Mouse (Mus musculus) spleen, postnatal 14 days (tissue): Measurements from ENCODE around the gene Ccm2.

Experiments
- DNase-seq, 2 experiments: peaks; one replicate each; pipeline ENCODE4 v3.0.0; 2021 to 2022; ENCODE audit warnings: low spot score in 2 of 2

Ccm2 gene

DNA sequence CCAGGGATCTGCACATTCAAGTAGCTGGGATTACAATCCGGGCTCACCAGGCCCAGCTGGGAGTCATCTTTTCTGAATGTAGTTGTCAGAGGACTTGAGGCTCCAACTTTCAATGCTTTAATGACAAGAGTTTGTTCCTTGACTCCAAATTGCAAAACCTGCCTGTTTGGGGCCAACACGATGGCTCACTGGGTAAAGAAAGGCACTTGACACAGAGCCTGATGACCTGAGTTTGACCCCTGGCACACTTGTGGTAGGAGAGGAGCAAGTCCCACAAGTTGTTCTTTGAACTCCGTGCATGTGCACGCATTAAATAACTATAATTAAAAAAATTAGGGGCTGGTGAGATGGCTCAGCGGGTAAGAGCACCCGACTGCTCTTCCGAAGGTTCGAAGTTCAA, 16.7 kb upstream of the Ccm2 start:
- no peak for DNase-seq

DNA sequence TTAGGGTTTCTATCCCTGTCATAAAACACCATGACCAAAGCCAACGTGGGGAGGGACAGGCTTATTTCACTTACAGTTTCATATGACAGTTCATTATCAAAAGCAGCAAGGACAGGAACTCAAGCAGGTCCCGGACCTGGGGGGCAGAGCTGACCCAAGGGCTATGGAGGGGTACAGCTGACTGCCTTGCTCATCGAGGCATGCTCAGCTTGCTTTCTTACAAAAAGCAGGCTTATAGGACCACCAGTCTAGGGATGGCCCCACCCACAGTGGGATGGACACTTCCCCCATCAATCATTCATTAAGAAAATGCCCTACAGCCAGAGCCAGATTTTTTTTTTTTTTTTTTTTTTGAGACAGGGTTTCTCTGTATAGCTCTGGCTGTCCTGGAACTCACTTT, 15.9 kb upstream of the Ccm2 start:
- DNase-seq = no peak

DNA sequence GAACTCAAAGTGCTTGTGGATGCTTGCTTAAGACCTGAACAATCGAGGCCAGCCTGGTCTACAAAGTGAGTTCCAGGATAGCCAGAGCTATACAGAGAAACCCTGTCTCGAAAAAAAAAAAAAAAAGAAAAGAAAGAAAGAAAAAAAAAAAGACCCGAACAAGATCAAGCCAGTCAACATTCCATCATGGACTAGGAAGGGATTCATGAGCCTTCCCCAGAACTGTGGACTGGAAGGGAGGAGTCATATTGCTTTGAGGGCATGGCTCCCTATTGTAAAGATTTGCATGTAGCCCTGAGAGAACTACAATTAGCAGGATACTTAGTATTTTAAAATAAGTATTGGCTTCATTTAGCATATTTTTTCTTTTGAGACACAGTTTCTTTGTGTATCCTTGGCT, 2.0 kb upstream of the Ccm2 start:
- no peak for DNase-seq

DNA sequence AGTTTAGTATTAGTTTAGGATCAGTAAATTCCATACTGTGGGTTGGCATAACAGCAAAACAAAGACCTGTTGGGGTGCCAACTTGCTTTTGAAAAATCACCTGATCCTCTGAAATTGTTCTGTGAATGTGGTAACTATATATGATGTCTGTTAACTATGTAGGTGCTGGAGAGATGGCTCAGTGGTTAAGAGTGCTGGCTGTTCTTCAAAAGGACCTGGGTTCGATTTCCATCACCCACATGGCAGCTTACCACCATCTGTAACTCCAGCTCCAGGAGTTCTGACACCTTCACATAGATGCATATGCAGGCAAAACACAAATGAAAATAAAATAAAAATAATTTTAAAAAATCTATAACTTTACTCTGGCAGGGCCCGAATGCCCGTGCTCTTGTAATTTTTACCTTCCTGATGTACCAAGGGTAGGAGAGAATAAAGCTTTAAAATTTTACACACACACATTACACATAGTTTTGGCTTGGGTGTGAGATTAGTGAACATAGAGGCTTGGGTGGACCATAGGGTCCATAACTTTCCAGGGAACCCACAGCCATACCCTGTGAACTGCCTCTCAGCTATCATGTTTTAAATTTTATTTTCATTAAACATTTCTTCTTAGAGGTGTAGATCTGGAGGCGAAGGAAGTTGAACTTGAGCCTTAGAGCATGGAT, 1.4 kb upstream of the Ccm2 start:
- no peak for DNase-seq

DNA sequence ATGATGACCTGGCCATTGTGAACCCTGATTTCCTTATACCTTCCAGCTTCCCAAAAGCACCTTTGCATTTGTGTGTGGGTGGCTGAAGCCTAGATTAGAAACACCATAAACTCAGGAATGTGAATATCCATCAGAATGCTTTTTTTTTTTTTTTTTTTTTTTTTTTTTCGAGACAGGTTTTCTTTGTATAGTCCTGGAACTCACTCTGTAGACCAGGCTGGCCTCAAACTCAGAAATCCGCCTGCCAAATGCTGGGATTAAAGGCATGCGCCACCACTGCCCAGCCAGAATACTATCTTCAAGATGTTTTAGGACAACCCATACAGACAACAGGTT, 862 bp upstream of the Ccm2 start:
- DNase-seq = no peak

DNA sequence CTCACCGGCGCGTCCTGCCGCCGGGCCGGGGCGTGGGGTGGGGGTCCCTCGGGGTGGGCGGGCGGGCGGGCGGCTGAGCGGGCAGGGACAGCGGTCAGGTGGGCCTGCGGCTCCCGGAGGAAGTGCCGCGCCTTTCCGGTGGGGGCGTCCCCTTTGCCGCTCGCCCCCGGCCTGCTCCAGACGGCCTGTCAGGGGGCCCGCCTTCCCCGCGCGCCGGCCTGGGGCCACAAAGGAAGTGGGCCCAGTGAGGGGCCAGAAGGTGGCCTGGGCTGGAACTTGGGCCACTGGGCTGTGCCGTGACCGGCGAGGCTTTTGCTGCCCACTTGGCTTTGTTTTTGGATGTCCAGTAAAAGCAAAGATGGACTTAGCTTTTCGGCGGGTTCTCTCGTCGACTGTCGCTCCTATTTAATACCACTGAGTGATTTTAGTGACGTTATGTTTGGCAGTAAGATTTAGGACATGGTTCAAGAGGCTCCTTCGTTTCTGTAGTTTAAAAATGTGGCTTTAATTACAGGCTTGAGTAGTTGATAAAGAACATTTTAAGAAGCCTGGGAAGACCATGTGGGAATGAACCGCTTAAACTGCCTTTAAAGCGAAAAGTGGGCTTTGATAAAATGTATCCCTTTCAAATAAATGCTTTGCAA, 472 bp downstream of the Ccm2 start:
- peak; percentile 65 to 69 for DNase-seq

DNA sequence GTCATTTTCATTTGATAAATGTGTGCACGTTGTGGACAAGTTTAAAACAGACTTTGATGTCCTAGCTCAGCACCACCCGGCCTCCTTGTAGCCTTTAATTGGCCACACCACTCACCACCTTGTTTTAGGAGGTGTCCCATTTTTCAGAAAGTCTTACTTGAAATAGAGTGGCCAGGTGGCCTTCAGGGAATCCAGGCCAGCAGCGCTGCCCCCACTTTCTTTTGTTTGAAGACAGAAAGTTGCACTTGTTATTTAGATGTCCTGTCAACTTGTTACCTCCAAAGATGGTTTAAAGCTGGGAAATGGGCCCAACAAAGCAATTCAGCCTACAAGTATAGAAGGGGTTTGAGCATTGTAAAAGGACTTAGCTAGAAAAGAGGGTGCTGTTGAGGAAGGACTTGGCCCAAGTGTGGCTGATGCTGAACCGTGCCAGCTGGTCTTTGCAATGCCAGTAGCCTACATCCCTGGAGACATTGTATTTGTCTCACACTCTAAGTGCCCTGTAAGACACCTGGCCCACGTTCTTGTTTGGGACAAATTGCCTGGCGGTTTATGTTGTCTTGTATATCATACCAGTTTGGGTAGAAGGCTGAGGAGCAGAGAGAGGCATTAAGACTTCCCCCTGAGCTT, 1.1 kb downstream of the Ccm2 start:
- no peak for DNase-seq

DNA sequence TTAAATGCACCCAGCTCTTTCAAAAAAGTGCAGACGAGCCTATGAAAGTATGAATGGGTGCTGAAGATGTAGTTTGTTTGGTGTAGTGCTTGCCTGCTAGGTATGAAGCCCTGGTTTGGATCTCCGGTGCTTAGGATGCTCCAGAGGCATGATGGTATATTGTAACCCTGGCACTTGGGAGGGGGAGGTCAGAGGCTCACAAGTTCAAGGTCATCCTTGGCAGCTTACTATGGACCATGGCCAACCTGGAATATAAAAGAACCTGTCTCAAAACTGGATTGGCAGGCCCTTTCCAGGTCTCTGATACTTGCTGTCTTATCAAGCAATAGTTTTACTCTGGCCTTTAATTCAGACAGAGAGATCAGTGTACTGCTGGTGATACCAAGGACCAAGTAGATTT, 3.1 kb downstream of the Ccm2 start:
- DNase-seq = no peak

DNA sequence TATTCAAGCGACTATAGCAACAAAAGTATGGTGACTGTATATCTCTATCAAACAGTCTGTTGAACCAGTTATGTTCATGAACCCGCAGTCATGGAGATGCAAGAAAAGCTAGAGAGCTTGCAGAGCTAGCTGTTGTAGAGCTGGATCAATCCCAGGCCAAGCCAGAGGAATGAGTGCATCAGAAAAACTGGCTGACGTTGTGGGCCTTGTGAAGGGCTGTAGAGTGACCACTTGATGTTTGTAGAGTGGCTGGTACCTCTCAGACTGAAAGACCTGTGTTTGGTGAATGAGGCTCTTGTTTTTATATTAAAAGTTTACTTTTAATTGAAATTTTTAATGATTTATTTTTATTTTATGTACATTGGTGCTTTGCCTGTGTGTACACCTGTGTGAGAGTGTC, 3.5 kb downstream of the Ccm2 start:
- DNase-seq = no peak

DNA sequence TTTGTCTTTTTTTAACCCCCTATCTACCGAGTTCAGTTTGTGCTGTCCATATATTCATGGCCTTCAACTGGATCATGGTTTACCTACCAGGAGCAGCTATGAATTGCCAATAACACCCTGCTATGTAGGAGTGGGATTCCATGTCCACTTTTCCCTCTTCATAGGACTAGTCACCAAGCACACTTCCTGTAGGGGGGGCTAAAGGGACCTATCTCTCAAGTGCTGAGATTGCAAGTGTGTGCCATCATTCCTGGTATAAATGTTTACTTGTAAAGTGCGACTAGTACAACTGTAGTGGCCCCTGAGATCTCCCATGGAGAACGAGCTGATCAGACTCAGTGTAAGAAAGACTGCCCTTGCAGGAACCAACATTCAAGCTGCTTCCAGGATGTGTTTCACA, 11.5 kb downstream of the Ccm2 start:
- DNase-seq = no peak

DNA sequence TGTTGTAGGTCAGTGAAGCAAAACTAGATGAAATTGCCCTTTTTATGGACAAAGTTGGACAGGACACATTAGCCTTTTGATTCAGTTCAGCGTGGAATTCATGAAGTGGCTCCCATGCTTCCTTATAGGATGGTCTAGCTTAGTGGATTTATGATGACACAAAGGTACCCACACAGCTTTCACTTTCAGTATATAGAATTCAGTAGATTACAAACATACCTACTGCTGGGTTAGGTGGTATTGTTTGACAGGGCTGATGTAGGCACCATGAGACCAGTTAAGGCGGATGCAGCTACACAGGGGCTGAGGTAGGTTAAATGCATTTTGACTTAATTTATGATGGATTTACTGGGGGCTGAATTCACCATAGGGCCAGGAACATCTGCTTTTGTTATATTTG, 13.3 kb downstream of the Ccm2 start:
- DNase-seq = no peak

DNA sequence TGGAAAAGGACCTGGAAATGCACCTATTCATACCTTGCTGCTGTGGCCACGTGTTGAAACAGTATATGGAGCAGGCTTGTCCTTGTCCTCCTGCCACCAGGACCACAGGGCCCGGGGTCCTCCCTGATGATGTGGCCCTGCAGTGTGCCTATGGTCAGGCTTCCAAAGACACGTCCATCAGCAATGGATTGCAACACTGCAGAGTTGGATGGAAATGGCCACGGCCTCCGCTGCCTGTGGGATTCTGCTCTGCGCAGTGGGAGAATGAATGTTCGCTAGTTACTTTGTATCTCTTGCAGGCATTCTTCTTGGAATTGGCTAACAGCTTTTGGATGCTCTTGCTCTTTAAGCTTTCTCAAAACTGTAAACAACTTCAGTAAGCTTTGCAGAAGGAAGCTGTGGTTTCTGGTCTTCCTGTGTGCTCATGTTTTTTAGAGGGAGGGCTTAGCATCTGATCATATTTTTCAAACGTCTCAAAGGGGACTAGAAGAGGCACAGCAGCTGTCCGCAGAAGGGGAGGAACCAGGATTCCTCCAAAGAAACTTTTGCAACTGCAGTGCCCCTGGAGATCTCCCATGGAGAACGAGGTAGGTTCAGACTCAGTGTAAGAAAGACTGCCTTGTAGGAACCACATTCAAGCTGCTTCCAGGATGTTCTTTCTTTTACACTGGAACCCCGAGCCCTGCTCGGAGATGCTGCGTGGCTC, 14.1 kb downstream of the Ccm2 start:
- DNase-seq = no peak

DNA sequence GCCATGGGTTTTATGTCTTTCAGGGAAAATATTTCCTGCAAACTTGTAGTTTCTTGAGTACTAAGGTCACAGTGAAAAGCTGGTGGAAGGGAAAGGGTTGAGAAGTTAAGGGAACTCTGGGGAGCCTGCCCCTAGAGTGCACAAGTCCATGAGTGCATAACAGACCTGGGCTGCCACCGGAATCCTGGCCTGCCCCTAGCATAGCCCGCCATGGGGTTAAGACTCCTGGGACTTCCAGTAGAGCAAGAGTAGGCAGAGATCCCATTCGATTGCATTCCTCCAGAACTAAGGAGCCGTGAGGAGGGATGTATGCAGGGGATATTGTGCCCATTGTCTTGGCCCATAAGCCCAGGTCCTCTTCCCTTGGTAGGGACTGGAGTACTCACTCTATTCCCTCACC, 14.8 kb downstream of the Ccm2 start:
- no peak for DNase-seq

DNA sequence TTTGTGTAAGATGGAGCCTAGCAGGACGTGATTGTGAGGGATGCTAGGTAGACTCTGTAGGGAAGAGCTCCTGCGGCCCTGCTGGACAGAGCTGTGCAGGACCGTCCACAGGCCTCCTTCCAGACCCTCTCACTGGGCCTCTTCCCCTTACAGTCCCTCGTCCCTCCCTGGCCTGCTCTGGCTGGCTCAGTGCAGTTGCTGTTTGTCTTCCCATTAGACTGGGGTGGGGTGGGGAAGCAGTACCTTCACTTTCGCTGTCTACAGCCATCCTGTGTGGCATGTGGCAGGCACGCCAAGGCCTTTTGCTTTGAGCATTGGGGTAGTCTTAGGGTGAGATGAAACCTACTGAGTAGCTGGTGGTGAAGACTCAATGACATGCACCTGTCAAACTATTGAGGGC, 15.7 kb downstream of the Ccm2 start:
- no peak for DNase-seq

DNA sequence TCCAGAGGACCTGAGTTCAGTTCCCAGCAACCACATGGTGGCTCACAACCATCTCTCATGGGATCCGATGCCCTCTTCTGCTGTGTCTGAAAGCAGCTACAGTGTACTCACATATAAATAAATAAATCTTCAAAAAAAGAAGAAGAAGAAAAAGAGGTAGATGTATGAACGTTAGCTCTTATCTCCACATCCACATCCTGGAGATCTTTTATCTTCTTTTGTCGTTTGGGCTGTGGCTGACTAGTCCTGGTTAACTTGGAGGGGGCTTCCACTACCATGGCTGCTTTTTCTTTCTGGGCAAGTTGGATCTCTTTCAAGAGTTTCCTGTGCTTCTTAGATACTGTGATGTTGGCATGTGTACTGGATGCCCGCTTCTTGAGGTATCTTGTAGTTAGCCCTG, 16.5 kb downstream of the Ccm2 start:
- DNase-seq = no peak

DNA sequence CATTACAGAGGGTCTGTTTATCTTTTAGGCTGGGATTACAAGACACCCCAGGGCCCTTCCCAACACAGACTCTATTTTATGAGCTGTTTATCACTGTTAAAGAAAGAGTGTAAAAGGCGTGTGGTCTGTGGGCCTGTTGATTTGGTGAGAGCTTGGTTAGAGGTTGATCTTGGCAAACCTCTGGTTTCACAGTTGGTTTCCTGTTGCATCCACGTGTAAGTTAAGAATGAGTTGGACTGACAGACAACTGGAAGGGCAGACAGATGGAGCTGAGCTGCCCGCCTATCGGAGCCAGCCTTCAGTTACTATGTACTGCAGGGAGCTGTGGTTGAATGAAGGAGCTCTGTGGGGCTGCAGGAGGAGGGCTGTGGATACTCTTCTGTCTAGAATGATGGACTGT, 19.8 kb downstream of the Ccm2 start:
- no peak for DNase-seq

DNA sequence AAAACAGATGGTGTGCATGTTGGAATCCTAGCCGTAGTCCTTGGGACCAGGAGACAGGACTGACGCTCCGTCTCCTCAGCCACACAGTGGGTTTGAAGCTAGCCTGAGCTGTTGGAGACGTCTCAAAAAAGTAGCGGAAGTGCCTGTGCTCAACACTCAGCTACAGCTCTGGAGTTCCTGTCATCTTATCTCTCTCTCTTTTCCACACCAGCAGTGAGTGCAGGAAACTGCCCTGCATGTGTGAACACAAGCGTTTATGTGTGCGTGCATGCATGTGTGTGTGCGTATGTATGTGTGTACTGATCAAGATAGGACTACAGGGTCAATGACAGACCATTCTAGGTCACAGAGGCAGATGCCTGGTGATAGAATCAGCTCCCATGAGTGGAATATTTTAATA, 21.3 kb downstream of the Ccm2 start:
- DNase-seq = no peak

DNA sequence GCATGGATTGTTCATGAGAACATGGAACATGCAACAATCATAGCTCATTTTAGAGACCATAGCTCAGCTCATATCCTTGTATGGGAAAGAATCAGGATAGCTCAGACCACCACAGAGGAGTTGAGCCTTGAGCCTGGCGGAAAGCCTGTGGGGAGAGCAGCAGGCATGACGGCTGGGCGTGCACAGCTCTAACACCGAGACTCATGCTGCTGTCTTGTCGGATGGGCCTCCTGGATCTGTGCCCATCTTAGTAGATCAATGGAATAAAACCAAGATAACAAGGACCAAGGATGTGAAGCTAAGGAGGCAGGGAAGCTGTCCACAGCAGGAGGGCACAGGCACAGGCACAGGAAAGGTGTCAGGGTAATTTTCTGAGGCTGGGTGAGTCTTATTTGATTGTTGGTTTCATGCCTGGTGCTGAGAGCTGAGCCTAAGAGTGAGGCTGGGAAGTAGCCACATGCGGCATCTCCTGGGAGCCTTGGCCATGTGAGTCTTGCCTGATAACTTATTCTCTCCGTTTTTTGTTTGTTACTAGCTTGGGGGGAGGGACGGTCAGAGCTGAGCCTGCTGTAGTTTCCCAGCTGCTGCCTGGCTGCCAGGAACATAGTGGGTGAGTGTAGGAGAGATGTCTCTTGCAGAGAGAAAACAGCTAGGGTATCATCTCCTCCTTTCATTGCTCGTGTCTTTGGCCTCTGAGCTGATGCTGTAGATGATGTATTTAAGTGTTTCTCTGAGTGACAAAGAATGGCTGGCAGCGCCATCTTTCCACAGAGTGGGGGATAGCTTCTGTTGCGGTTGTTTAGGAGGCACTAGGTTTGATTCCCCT, 22.1 kb downstream of the Ccm2 start:
- no peak for DNase-seq

DNA sequence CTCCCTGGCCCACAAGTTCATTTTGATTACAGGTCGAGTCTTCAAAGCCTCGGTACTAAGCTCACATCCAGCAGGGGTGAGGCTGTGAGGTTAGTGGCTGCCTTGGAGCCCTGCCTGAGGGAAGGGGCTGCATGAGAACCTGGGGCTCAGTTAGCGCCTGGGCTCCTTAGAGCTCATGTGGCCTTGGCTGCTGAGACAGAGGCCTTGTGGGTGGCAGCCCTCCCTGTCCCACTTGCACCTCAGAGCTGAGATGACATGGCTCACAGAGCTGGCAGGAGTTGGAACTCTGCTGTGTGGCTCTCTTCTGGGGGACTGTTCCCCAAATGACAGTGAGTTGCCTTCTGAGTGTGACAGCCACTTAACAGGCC, 22.7 kb downstream of the Ccm2 start:
- no peak for DNase-seq

DNA sequence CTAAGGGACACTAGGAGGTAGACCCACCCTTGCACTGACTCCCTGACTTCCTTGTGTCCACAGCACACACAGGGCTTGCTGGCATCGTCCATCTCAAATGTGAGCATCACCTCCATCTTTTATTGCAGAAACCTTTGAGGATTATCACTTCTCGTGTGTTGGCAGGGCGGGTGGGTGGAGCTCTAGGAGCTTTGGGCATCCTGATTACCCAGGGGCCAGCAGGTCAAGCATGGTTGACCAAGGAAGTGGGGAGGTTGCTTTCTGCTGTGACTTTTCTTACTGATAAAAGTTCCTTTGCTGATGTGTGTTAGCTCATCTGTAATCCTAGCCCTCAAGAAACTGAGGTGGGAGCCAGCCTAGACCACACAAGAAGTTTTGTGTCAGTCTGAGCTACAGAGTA, 29.5 kb downstream of the Ccm2 start:
- DNase-seq = no peak

DNA sequence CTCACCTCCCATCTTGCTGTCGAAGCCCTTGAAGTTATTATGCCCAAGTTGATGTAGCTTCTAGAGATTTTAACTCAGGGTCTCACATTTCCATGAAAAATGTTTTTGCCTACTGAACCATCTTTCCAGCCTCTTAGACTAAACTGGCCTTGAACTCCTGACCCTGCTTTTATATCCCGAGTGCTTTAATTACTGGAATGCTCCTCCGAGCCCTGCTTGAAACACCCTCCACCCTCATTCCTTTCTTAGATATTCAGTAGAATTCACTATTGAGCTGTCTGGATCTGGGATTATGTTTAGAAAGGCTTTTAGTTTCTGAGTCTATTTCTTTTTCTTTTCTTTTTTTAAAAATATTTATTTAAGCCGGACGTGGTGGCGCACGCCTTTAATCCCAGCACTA, 32.7 kb downstream of the Ccm2 start:
- no peak for DNase-seq

DNA sequence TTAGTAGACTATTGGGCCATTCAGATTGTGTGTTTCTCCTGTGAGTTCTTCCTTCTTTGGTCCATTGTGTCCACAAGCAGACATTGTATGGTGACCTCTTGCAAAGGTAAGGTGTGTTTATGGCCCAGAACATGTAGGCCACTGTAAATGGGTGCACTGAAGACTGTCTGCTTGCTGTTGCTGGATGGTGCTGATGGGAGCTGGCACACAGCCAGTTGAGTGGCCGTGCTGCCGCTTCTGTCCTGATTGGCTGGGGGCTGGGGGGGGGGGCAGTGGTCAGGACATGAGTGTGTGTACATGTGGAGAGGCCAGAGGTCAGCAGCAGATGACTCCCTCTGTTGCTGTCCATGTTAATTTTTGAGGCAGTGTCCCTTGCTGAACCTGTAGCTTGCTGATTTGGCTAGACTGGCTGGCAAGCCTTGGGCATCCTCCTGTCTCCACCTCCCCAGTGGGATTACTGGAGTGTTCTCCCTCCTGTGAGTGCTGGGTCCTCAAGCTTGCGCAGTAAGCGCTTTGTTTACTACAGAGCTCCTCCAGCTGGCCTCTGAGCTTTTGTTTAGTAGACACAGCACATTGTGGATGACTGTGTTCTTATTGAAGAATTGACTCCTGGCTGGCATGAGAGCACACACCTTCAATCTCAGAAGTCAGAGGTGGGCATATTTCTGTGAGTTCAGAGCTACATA, 33.5 kb downstream of the Ccm2 start:
- DNase-seq = no peak
